Mouse (Mus musculus) thymus, postnatal 10 days (tissue): ENCODE results near the gene Kctd10.

ENCODE experiments used
- DNase-seq, 2 experiments: peaks; one replicate each; pipeline ENCODE4 v3.0.0; 2021; ENCODE audit warnings: low spot score in 2 of 2

Kctd10 gene

DNA sequence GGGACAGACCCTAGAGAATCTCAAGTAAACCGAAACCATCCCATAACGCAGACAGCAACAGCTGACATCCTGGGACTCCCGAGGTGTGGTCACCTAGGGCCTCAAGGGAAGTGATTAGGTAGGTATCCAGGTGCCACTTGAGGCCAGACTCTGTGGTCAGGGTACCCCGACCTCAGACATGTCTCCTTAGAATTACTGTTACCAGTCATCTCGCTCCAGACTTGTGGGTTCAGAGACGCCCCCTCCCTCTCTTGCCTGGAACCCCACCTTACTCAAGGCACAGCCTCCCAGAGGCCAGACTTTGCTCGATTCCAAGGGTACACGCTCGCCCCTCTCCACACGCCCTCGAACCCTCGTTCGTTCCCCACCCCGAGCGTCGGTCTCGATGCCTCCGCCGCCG, 545 bp downstream of the Kctd10 start:
- DNase-seq = peak in 1 of 2 experiments; percentile 19

DNA sequence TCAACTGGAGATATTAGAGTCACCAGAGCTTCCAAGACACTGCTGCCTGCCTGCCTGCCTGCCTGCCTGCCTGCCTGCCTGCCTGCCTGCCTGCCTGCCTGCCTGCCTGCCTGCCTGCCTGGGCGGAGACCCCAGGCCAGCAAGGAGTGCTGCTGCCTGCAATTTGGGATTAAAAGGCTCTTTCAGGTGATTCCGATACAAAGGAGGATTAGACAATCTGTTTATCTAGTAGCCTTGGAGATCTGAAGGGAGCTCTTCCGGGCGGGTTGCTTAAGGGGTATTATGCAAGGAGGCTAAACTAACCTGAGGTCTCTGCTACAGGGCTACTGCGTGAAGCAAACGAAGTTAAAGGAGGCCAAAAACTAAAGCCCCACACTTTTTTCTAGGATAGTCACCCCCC, 1.4 kb downstream of the Kctd10 start:
- no peak for DNase-seq

GRCm38 (mm10) chr5:114378177-114378920, 2.0 kb downstream of the Kctd10 start:
- DNase-seq = no peak

DNA sequence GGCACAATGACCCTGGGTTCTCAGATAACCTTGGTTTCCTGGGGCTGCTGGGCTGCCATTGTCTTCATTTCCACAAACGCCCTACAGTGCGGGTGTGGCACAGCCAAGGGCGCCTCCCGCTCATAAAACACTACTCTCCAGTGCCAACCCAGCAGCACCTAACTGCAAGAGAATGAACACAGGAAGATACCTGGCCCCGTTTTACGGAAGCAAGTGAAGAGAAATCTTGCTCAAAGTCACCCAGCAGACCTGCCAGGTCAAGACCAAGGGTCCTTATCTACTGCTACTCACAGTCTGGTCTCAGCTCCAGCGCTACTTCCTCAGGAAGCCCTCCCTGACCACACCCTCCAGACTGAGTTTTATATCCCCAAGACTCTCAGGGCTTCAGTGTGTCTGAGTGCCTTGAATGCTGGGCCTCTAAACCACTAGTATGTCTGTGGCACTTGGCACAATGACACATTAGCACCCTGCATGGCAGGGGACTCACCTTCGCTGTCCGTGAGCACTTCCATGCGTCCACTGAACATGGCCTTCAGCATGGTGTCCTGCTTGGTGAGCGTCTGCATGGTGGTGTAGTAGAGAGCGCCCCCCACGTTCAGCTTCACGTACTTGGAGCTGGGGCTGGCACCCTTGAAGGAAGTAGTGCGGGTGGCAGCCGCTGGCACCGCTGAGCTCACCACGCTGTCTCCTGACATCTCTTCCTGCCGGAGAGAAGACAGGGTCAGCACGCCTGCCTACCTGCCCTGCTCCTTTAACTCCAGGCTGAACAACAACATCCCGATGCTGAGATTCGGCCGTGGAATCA, 5.7 kb downstream of the Kctd10 start:
- DNase-seq = peak in 1 of 2 experiments; percentile 26

DNA sequence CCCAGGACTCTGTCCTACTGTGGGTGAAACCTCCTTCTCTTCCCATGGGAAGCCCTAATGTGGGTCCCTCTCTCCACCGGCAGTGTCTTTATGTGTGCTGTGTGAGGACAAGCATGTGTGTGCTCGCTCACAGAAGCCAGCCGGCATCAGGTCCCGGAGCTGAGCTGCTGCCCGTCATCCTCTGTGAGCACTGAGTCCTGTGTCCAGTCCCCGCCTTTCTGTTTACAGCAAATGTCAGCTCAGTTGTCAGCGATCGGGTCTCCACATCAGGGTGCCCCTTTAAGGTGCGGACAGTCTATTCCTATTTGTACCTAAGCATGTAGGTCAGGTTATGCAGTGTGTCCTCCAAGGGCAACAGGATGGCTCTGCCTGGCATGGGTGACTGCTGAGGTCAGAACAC, 6.7 kb downstream of the Kctd10 start:
- no peak for DNase-seq

GRCm38 (mm10) chr5:114373174-114373573, 7.1 kb downstream of the Kctd10 start:
- DNase-seq = no peak

DNA sequence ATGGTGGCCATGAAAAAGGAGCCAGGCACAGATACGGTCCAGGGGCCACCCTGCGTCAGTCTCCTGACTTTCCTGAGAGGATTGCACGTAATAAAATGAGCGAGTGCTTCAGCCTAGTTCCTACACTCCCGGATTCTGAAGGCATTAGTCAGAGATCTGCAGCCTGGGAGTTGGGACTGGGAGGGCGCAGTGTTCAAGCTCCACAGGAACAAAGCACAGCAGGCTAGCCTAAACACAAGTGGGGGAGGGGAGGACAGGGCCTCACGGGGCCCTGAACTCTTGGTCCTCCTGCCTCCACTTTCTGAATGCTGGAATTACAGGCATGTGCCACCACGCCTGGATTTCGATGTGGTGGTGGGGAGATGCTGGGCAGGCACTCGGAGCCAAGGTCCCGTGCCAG, 7.7 kb downstream of the Kctd10 start:
- no peak for DNase-seq

DNA sequence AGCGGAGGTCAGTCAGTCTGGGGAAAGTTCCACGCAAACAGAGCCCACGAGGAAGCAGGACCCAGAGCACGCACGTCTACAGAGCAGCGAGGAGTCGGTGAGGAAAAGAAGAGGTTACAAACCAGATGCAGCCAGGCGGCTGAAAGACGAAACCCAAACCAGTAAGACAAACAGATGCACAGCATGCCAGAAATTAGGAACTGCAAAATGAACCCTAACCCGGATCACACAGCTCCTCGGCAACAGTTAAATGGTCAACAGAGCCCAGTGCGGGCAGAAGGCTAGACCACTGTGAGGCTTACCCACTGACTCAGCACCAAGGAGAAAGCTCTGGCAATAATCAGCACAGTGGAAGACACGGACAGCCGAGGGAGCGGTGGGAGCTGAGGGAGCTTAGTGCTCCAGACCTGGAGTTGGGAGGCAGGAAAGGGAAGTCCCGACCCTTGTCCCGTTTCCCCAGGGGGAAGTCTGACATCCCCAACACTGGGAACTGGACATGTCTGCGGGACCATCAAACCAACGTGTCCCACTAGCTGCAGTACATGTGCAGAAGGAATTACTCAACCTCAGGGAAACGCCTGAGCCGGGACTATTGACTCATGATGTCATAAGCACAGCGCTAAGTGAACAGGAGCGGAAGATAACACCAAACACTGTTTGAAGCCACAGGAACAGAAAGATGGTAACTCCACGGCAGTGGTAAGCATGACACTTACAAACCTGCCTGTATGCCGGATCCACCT, 8.4 kb downstream of the Kctd10 start:
- DNase-seq = no peak

- DNase-seq = no peak
These were observed 9.0 kb downstream of the Kctd10 start for GRCm38 (mm10) chr5:114371331-114371730.

GRCm38 (mm10) chr5:114370371-114370776, 9.9 kb downstream of the Kctd10 start:
- no peak for DNase-seq

DNA sequence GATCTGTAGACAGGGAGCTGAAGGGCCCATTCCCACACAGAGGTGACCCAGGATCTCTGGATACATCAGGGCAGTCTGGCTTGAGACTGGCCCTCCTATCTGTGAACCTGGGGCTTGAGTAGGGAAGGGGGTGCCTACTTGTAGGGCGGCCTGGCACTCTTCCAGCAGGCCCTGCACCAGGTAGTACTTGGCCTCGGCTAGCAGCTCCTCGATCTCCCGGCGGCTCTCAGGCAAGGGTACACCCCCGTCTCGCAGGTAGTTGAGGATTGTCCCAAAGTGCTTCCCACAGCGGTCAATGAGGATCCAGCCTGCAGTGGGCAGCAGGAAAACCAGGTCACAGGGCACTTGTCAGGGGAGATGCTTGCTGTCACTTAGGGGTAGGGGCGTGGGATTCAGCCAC, 10.4 kb downstream of the Kctd10 start:
- DNase-seq = no peak

DNA sequence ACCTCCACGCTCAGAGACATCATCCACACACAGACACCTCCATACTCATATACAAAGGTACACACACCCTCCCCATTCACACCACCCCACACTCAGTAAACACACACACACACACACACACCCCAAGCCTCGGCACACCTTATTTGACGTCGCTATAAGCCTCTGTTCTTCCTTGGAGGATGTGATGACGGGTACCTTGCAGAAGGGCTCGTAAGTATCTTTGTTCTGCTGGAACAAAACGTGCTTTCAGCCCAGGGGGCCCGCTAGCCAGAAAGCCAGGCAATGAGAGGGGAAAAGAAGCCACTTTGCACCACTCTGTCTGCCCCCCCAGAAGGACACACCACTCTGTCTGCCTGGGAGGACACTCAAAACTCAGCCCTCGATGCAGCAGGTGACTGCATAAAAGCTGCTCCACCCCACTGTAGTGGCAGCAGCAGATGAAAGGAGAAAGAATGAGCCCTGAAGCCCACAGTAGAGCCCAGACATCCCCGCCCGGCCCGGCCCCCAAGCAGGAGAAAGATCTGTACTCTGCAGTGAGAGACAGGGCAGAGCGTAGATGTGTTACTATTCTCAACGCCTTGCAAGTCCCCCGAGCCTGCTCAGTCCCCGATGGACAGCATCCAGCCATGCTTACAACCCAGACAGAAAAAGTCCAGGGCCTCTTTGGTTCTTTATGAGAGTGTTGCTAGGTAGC, 11.4 kb downstream of the Kctd10 start:
- DNase-seq = no peak

DNA sequence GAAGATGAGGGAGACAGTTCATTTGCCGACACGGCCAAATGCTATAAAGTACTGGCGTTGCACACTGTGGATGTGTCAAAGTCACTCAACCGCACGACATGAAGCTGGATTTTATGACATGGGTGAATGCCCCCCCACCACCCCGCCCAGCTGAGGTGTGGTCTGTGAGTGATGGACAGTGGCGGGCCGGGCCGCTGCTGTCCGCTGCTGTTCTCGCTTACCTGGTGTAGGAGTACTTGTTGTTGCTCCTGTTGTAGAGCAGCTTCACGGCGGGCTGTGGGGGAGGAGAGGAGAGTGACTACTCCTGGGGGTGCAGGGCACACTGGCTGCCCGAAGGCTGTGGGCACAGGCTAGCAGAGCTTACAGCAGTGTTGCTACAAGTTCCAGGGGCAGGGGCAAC, 12.2 kb downstream of the Kctd10 start:
- DNase-seq = no peak

DNA sequence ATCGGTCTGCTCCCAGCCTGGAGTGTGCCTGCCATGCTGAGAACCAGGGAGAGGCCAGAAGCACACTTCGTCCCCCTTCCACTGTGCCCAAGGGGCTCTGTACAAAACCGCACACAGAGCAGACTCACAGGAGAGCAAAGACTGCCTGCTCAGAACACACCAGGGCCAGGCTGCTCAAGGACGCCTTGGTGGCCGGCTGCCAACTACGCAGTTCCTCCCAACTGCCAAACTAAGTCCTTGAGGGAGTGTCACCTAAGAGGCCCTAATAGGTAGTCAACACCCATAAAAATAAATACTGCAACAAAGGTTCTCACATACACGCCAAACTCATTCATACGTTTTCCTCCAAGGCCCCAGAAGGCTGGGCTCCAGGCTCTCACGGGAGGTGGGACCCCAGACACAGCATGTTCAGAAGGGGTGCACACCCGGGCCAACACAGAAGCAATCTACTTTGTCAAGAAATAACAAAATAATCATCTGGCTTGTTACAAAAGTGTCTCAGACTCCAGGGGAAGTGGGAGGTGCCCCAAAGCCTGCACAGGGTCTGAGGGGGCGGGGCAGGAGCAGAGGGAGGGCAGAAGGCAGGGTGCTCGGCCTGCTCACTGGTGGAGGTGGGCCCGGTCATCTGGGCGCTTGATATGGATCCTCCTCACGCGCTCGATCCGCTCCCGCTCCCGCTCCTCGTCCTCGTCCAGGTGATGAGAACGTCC, 15.1 kb downstream of the Kctd10 start:
- DNase-seq = no peak

DNA sequence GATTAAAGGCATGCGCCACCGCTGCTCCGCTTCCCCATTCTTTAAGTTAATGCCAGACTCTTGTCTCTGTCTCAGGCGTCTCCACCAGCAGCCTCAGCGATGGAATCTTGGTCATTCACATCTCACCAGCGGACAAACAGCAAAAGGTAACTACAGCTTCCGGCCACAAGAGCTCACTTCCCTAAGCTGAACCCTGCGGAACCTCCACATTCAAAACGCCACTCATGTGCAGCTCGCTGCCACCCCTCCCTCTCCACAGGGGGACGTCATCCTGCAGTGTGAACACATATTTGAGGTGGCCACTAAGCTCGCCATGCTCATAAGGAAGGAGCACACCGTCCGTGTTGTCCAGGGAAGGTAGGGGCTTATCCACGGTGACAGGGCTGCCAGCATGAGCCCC, 19.3 kb downstream of the Kctd10 start:
- DNase-seq = no peak

DNA sequence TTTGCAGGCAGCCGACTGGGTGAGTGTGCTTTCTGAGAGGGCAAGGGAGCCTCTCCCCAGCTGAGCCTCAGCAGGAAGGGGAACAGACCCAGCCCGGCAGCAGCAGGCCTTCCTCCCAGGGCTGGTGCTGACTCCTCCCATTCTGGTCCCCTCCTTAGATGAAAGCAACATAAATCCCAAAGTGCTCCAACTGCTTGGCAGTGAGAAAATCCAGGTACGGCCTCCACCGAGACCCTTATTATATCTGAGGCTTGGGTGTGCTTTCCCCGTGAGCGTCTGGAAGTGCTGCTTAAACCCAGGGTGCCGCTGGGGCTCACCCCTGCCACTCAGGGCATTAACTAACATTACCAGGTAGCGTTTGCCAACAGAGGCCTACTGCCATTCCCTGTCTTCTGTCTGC, 20.7 kb downstream of the Kctd10 start:
- DNase-seq = no peak

GRCm38 (mm10) chr5:114358833-114359232, 21.5 kb downstream of the Kctd10 start:
- DNase-seq = no peak

DNA sequence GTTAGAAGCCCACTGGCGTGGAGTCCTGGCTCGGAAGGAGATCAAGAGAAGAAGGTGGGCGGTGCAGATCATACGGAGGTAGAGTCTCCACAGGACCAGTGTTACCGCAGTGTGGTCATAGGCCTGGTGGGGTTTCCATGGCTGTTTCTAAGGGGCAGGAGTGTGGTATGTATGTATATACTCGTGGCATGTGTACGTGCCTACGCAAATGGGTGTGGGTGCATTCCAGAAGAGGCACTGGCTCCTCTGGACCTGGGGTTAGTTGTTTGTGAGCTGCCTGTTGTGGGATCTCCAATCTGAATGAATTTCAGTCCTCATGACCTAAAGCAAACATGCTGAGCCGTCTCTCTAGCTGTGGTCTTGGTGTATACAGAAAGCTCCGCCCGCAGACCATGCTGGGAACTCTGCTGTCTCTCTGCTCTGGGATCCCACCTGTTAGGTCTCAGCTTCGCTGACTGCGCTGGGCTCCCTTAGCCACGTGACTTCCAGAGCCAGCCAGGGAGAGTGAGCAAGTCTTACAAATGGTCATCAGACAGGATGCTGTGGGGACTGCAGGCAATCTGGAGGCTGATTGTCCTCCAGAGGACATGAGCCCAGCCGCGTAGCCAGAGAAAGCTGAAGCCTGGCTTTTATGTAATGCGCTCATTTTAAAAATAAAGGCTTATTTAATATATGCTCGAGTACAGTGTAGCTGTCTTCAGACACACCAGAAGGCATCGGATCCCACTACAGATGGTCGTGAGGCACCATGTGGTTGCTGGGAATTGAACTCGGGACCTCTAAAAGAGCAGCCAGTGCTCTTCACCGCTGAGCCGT, 23.2 kb downstream of the Kctd10 start:
- DNase-seq = no peak

- DNase-seq = peak; percentile 73 to 77
These were observed 23.9 kb downstream of the Kctd10 start for GRCm38 (mm10) chr5:114356250-114356935.

DNA sequence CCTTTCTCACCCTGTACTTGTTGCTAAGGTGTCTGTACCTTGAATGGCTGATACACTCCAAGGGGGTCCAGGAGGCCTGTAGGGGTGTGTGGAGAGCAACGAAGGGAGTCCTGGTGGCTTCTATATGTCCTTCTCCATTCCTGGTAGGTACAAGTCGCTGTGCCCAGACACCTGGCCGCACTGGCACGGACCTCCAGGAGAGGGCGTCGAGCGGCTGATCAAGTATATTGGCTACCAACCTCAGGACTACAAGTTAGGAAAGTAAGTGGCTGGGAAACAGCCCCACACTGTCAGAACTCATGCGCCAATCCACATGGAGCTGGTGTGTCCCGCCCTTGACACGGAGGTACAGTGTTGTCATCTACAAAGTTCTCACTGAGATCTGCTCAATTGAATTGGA, 28.8 kb downstream of the Kctd10 start:
- DNase-seq = no peak
